Mouse (Mus musculus) bone marrow macrophage, adult 2 months (primary cell): ENCODE measurements around the gene Hnf1b.

ENCODE experiments used
- CTCF ChIP-seq: IDR thresholded peaks from 2 replicates; pipeline ENCODE4 v1.5.1; 2012; ENCODE audit warnings: low read depth, mild to moderate bottlenecking, low read length, moderate library complexity
- POLR2A ChIP-seq: IDR thresholded peaks from 2 replicates; pipeline ENCODE4 v1.6.1; 2012; ENCODE audit warnings: mild to moderate bottlenecking, low read depth, low read length, borderline replicate concordance

- TF ChIP-seq POLR2A (no peak), CTCF (peak; percentile 85)
Observed at GRCm38 (mm10) chr11:83927097-83927496, 77.2 kb downstream of the Hnf1b start.
